Mouse (Mus musculus): Measurements from ENCODE around the gene Ccdc175. TPM values are rescaled to one million over a fixed set of nuclear protein-coding genes. Genes with fewer than 3 reads are reported as not detected.

The Ccdc175 gene
- polyA plus RNA-seq, 1 experiment from 2014 or later = not detected

DNA sequence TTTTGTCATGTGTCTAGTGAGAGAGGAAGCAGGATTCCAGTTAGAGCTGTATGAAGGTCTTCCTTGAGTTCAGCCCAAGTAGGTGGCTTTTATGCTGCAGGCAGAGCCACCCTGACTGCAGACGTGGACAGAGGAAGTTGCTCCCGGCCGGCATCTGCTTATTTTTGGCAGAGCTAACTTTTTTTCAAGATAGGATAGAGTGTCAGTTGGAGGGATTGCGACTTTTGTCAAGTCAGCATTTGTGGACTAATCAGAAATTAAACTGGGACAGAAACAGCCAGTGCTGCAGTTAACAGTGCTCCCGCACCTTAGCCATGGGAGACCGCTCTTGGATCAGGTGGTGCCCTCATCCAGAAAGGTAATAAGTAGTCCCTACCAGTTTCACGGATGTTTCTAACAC, 12.6 kb upstream of the Ccdc175 start:
- no peak for ATAC-seq (ENCODE audit: insufficient number of reproducible peaks, insufficient read depth, low FRiP score, low TSS enrichment, low read depth)
- 72% methylated on average over 7 of the region's 7 CpGs for WGBS

DNA sequence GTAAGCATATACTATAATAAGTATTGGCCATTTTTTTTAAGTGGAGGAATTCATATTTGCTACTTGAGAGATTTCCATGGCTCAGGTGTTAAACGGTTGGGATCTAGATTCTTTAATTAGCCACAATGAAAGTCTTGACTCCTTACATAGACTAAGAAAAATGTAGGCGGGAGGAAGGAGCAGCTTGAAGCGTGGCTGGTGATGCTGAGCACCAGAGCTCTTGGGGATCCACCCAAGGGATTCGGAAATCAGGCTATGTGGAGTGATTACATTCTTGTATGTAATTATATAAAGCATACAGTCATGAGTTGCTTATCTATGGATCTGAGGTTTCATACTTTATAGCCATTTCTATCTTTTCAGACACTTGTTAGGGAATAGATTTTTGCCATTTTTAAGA, 5.3 kb downstream of the Ccdc175 start:
- Histone ChIP-seq H3K27me3 (no peaks in the 10 kb centered on the region), H3K36me3 (no peaks in the 10 kb centered on the region), H3K9ac (replicated peaks) (no peak overlapping the region), H3K4me2 (no peak overlapping the region), H3K27ac (no peak overlapping the region), H3K4me1 (replicated peaks) (no peaks in the 10 kb centered on the region), H3K4me3 (replicated peaks) (no peak overlapping the region), H3K9me3 (no peaks in the 10 kb centered on the region)
- no peak for ATAC-seq (ENCODE audit: insufficient number of reproducible peaks, insufficient read depth, low FRiP score, low TSS enrichment, low read depth)
- 79% methylated on average over 4 of the region's 4 CpGs for WGBS

More for the DNA sequence above, 12.6 kb upstream of the Ccdc175 start:
- H3K27me3 ChIP-seq = no peaks in the 10 kb centered on the region
- no peaks in the 10 kb centered on the region for H3K9me3 ChIP-seq
- no peak overlapping the region for H3K9ac ChIP-seq (replicated peaks)
- no peak overlapping the region for H3K4me3 ChIP-seq (replicated peaks)
- H3K36me3 ChIP-seq = no peaks in the 10 kb centered on the region
- H3K4me1 ChIP-seq (replicated peaks) = peaks cover 6% of the 10 kb centered on the region
- no peak overlapping the region for H3K4me2 ChIP-seq
- no peak overlapping the region for H3K27ac ChIP-seq

DNA sequence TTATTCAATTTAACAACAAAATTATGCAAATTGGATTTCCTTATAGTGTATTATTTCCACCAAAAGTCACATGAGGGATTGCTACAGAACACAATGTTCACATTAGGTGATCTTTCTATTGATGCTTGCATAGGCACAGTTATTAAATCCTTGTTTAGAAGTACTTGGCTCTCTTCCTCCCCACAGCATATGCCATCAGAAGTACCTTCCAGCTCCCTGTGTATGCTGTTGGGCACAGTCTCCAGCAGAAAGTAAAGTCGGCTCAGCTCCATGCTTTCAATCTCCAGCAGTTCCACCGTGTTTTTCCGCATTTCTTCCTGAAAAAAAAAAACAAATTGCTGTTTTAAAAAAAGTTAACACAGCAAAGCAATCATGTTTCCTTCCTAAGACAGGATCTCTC, 6.5 kb downstream of the Ccdc175 start:
- no peak overlapping the region for H3K9ac ChIP-seq (replicated peaks)
- no peaks in the 10 kb centered on the region for H3K4me1 ChIP-seq (replicated peaks)
- H3K4me3 ChIP-seq (replicated peaks) = no peak overlapping the region
- ATAC-seq (ENCODE audit: insufficient number of reproducible peaks, insufficient read depth, low FRiP score, low TSS enrichment, low read depth) = no peak
- H3K27ac ChIP-seq = no peak overlapping the region
- H3K27me3 ChIP-seq = no peaks in the 10 kb centered on the region
- no peaks in the 10 kb centered on the region for H3K36me3 ChIP-seq
- no peaks in the 10 kb centered on the region for H3K9me3 ChIP-seq
- H3K4me2 ChIP-seq = no peak overlapping the region
- WGBS = 84% methylated on average over 3 of the region's 3 CpGs

DNA sequence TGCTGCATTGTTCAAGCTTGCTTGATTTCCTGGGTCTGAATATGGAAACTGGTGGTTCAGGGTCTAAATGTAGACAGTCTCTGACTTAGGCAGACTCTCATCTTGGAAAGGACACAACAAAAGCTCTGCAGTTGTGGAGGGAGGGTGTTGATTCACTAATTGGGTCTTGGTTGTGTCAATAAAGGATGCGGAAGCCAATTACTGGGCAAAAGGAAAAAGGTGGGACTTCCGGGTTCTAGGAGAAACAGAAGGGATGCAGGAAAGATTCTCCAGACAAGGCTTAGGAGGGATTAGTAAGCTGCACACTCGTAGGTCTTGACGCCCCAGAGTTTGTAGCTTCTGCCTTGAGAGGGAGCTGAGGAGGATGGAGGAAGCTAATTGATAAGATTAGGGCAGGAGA, 26.4 kb downstream of the Ccdc175 start:
- no peak overlapping the region for H3K9ac ChIP-seq (replicated peaks)
- 72% methylated on average over 4 of the region's 4 CpGs for WGBS
- no peak overlapping the region for H3K4me2 ChIP-seq
- no peak overlapping the region for H3K27ac ChIP-seq
- ATAC-seq (ENCODE audit: insufficient number of reproducible peaks, insufficient read depth, low FRiP score, low TSS enrichment, low read depth) = no peak
- H3K9me3 ChIP-seq = no peaks in the 10 kb centered on the region
- H3K4me3 ChIP-seq (replicated peaks) = no peak overlapping the region
- no peaks in the 10 kb centered on the region for H3K4me1 ChIP-seq (replicated peaks)
- H3K27me3 ChIP-seq = no peaks in the 10 kb centered on the region
- H3K36me3 ChIP-seq = no peaks in the 10 kb centered on the region

DNA sequence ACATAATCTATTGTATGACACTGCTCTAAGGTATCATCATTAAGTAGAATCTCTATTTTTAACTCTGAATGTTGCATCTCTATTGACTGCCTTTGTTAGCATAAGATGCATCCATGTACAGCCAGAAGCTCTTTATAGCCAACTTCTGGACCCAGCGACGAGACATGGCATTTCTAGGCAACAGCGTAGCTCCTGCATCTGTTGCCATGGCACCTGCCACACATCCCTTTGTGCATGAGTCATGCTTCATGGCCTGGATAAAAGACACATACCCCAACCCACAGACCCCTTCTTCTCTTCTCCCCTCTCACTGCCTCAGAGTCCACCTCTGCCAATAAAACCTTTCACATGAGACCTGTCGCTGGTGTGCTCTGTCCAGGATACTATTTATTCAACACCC, 34.0 kb downstream of the Ccdc175 start:
- Histone ChIP-seq H3K9me3 (no peaks in the 10 kb centered on the region), H3K27ac (no peak overlapping the region), H3K27me3 (no peaks in the 10 kb centered on the region), H3K4me1 (replicated peaks) (no peaks in the 10 kb centered on the region), H3K4me2 (no peak overlapping the region), H3K36me3 (no peaks in the 10 kb centered on the region), H3K9ac (replicated peaks) (no peak overlapping the region), H3K4me3 (replicated peaks) (no peak overlapping the region)
- 91% methylated on average over 4 of the region's 4 CpGs for WGBS
- no peak for ATAC-seq (ENCODE audit: insufficient number of reproducible peaks, insufficient read depth, low FRiP score, low TSS enrichment, low read depth)

DNA sequence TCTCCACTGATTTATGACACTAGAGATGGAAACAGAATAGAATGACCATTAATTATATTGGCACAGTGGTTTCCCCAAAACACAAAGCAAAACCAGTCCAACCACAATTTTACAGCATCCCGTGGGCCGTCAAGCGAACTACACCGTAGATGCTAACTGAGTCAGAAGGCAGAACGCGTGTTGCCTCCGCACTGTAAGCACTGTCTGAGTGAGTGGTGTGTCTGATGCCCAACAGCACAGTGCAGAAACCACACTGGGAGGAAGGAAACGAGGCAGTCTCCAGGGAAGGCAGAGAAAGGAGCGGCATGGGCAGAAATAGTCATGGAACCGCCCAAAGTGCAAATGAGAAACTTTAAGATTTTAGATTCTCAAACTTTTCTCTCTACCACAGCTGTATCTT, 55.6 kb downstream of the Ccdc175 start:
- ATAC-seq (ENCODE audit: insufficient number of reproducible peaks, insufficient read depth, low FRiP score, low TSS enrichment, low read depth) = no peak
- no peak overlapping the region for H3K27ac ChIP-seq
- no peaks in the 10 kb centered on the region for H3K36me3 ChIP-seq
- H3K9ac ChIP-seq (replicated peaks) = no peak overlapping the region
- no peak overlapping the region for H3K4me3 ChIP-seq (replicated peaks)
- 83% methylated on average over 10 of the region's 10 CpGs for WGBS
- H3K4me2 ChIP-seq = no peak overlapping the region
- H3K27me3 ChIP-seq = no peaks in the 10 kb centered on the region
- H3K9me3 ChIP-seq = no peaks in the 10 kb centered on the region
- H3K4me1 ChIP-seq (replicated peaks) = no peaks in the 10 kb centered on the region

DNA sequence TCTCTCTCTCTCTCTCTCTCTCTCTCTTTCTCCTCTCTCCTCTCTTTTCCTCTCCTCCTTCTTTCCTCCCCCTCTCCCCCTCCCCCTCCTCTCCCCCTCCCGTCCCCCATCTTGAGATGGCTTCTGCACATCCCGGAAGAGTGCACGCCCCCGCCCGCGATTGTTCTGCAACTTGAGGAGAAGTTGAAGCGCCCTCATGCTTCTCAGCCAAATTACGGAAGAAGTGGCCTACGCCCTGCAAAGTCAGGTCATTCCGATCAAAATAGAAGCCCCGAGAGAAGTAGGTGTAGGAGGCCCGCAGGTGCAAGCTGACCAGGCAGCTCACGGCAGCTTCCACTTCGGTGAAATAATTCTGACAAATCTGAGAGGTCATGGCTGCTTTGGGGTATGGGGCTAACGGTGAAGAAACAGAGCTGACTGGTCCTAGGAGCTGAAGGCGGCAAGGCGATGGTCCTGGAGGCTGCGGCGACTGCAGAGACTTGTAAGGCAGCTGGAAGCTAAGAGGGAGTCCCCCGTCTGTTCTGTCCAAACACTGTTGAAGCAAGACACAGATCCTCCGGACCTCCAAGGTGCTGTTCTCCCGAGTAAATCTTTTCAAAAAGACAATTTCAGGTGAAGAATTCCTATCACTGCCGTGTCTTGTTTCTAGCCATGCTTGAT, 69.0 kb downstream of the Ccdc175 start:
- no peak overlapping the region for H3K4me2 ChIP-seq
- ATAC-seq (ENCODE audit: insufficient number of reproducible peaks, insufficient read depth, low FRiP score, low TSS enrichment, low read depth) = no peak
- H3K9me3 ChIP-seq = no peaks in the 10 kb centered on the region

DNA sequence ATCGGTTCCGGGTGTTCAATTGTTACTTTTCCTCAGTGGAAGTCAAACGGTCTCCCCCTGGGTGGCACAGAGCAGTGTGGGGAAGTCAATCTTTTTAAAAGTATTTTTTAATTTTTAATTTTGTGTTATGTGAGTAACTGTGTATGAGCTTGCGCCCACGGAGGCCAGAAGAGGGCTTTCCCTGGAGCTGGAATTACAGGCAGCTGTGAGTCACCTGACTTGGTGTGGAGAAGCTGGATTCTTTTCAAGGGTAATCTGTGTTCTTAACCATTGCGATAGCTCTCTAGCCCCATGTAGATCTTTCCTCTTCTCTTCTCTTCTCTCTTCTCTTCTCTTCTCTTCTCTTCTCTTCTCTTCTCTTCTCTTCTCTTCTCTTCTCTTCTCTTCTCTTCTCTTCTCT, 69.7 kb downstream of the Ccdc175 start:
- H3K27ac ChIP-seq = no peak overlapping the region
- ATAC-seq (ENCODE audit: insufficient number of reproducible peaks, insufficient read depth, low FRiP score, low TSS enrichment, low read depth) = no peak
- no peak overlapping the region for H3K9ac ChIP-seq (replicated peaks)
- H3K4me2 ChIP-seq = no peak overlapping the region
- H3K4me3 ChIP-seq (replicated peaks) = no peak overlapping the region
- H3K9me3 ChIP-seq = no peaks in the 10 kb centered on the region
- no peaks in the 10 kb centered on the region for H3K27me3 ChIP-seq
- H3K4me1 ChIP-seq (replicated peaks) = no peaks in the 10 kb centered on the region
- no peaks in the 10 kb centered on the region for H3K36me3 ChIP-seq
- WGBS = 78% methylated on average over 6 of the region's 6 CpGs

More for the DNA sequence above, 69.0 kb downstream of the Ccdc175 start:
- H3K9ac ChIP-seq (replicated peaks) = no peak overlapping the region
- no peak overlapping the region for H3K4me3 ChIP-seq (replicated peaks)
- H3K4me1 ChIP-seq (replicated peaks) = no peaks in the 10 kb centered on the region
- no peaks in the 10 kb centered on the region for H3K36me3 ChIP-seq
- WGBS = 79% methylated on average over 22 of the region's 23 CpGs
- no peak overlapping the region for H3K27ac ChIP-seq
- no peaks in the 10 kb centered on the region for H3K27me3 ChIP-seq

DNA sequence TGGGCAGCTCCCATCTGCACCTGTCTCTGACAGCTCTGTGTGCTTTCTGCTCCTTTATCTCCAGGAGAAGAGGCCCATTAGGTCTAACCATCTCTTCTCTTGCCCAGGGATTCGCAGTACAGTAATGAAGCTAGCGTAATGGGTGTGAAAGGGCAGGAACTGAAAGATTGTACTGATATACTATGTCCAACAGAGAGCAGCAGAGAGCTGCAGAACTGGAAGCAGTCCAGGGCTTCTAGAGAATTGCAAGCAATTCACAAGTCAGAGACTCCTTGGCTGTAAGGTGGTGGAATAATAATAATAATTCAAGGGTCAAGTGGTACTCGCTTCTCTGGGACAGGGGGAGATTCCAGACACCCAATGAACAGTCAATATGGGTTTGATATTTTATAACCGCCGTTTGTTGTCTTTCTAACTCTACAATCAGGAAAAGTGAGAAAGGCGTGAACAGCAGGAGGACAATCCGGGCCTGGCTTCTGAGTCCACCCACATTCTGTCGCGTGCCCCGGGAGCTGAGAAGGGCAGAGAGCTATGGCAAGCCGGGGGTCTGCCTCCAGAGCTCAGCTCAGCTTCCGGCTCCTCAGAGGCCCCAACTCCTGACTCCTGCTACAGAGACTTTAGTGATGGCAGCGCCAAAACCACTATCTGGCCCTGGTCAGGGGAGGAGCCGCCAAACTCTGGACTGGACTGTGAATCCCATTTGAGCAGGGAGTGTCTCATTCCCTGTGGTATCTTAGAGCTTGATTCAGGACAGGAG, 80.1 kb downstream of the Ccdc175 start:
- Histone ChIP-seq H3K9ac (replicated peaks) (no peak overlapping the region), H3K4me2 (0 out of 2 replicates have a peak overlapping the region, but pooled peaks have one; percentile 13), H3K27ac (no peak overlapping the region), H3K4me1 (replicated peaks) (no peaks in the 10 kb centered on the region), H3K27me3 (0 out of 2 replicates have a peak, but pooled peaks cover 3% of the 10 kb centered on the region), H3K4me3 (replicated peaks) (no peak overlapping the region), H3K9me3 (no peaks in the 10 kb centered on the region), H3K36me3 (peaks cover 14% of the 10 kb centered on the region)
- peak; percentile 12; the same call in 1 of the 2 replicates for ATAC-seq (ENCODE audit: insufficient number of reproducible peaks, insufficient read depth, low FRiP score, low TSS enrichment, low read depth)
- WGBS = 36% methylated on average over 14 of the region's 14 CpGs

DNA sequence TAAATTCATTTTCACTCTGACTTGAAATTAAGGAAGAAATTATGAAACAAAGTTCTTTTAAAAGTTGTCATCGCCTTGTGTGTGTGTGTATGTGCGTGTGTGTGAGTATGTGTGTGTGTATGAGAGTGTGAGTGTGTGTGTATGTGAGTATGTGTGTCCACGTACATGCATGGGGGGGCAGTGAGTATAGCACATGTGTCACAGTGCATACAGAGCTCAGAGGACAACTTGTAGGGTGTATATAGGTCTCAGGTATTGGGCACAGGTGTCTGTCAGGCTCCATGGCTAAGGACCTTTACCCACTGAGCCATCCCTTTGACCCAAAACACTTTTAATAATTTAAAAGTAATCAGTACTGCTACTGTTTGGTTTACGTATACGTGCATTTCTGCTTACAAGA, 80.8 kb downstream of the Ccdc175 start:
- H3K27me3 ChIP-seq = 0 out of 2 replicates have a peak, but pooled peaks cover 3% of the 10 kb centered on the region
- H3K36me3 ChIP-seq = peaks cover 15% of the 10 kb centered on the region
- ATAC-seq (ENCODE audit: insufficient number of reproducible peaks, insufficient read depth, low FRiP score, low TSS enrichment, low read depth) = 0 out of 2 replicates have a peak, but pooled peaks have one; percentile 55
- no peak overlapping the region for H3K4me3 ChIP-seq (replicated peaks)
- H3K4me1 ChIP-seq (replicated peaks) = no peaks in the 10 kb centered on the region
- H3K27ac ChIP-seq = no peak overlapping the region
- H3K9ac ChIP-seq (replicated peaks) = no peak overlapping the region
- H3K4me2 ChIP-seq = no peak overlapping the region
- no peaks in the 10 kb centered on the region for H3K9me3 ChIP-seq
- 86% methylated on average over 5 of the region's 5 CpGs for WGBS

DNA sequence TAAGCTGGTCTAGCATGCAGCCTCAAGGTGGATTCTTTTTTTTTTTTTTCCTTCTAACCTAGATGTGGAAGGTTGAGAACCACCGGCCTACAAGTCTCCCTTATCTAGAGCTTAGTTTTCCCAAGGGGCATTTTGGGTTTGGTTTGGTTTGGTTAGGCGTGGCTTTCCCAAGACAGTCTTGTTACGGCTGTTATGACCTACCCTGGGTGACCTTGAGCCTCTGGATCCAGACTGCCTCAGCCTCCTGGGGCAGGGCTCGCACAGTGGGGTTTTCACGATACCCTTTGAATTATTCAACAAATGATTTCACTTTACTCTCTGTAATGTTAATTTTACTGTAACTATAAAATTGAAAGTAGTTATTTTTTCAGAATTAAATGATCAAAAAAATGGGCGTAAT, 82.1 kb downstream of the Ccdc175 start:
- H3K27me3 ChIP-seq = 0 out of 2 replicates have a peak, but pooled peaks cover 3% of the 10 kb centered on the region
- WGBS = 80% methylated on average over 6 of the region's 6 CpGs
- no peak overlapping the region for H3K27ac ChIP-seq
- H3K4me2 ChIP-seq = no peak overlapping the region
- H3K4me1 ChIP-seq (replicated peaks) = no peaks in the 10 kb centered on the region
- H3K9me3 ChIP-seq = no peaks in the 10 kb centered on the region
- no peak for ATAC-seq (ENCODE audit: insufficient number of reproducible peaks, insufficient read depth, low FRiP score, low TSS enrichment, low read depth)
- peaks cover 21% of the 10 kb centered on the region for H3K36me3 ChIP-seq
- no peak overlapping the region for H3K9ac ChIP-seq (replicated peaks)
- H3K4me3 ChIP-seq (replicated peaks) = no peak overlapping the region

Data from limb, embryonic 12.5 days (tissue).